Mouse (Mus musculus) gastrocnemius, adult 18-20 months (tissue): ENCODE measurements around the gene Zrsr2. TPM values are rescaled to one million over a fixed set of nuclear protein-coding genes. Genes with fewer than 3 reads are reported as not detected.

Experiments used
- DNase-seq: peaks from one replicate; pipeline ENCODE4 v3.0.0; 2021; ENCODE audit warnings: low spot score
- long read RNA-seq, 2 experiments: library from polyadenylated mRNA; stranded (forward); transcript quantifications; one replicate each; pipeline ENCODE4 v2.0.0; 2021
- total RNA-seq, 2 experiments: library from RNA; stranded (reverse); gene quantifications; 2 replicates each; pipeline ENCODE4 v1.2.3; 2021

Zrsr2 gene
- total RNA-seq: 10 to 100 TPM; 11.5 to 16.0 TPM
- long read RNA-seq, experiment 1, partial matches to known transcripts: 0 of 9 reads
- long read RNA-seq, experiment 1, other reads (novel, unspliced or antisense): 3 of 9 reads
- long read RNA-seq, experiment 2, partial matches to known transcripts: 4 of 8 reads
- long read RNA-seq, experiment 2, other reads (novel, unspliced or antisense): 1 of 8 reads

DNA sequence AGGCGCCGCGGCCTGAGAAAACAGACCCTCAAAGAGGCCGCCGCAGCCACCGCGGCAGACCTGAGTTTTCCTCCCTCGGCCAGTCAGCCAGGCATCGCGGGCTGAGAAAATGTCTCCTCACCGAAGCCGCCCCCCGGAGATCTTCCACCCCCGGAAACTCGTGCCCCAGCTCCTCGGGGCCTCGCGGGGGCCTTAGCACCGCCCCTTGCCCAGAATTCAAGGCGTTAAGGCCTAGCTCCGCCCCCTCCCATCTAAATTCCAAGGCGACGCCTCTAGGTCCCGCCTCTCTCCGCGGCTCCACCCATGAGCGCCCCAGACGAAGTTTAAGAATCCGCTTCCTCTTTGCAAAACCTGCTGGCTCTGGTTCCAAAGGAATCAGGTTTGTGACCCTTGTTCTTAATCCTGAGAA is at the start of gene Zrsr2:
TSS of gene Zrsr2 (minus strand) at position 195 of the 409 bp plus-strand sequence.
- peak; percentile 87 for DNase-seq

DNA sequence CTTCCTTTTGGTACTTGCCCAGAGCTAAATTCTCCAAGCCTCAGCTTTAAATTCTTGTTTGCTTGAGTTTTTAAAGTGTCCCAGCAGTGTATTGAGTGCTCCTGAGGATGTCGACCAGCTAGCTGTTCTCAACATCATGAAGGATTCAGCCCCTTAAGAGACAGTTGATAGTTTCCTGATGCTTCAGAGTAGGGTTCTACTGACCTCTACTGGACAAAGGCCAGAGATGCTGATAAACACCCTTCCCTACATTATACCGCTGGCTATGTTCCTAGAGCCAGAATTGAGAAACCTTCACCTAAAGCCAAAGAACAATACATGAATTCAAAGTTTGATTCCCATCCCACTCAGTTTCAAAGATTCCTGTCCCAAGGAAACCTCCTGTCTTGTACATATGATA is 46.3 kb upstream of the Zrsr2 start:
- DNase-seq: peak; percentile 21

DNA sequence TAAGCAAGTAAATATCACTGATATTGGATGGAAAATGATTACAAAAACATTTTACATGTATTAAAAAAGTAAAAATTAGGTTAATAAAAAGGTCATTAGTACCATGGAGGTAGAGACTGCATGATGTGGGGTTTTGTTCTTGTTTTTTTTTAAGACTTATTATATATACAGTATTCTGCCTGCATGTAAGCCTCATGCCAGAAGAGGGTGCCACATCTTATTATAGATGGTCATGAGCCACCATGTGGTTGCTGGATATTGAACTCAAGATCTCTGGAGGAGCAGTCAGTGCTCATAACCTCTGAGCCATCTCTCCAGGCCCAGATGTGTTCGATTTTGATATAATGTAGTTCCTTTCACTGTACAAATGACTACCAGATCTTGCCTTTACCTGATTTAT is 41.4 kb upstream of the Zrsr2 start:
- no peak for DNase-seq

DNA sequence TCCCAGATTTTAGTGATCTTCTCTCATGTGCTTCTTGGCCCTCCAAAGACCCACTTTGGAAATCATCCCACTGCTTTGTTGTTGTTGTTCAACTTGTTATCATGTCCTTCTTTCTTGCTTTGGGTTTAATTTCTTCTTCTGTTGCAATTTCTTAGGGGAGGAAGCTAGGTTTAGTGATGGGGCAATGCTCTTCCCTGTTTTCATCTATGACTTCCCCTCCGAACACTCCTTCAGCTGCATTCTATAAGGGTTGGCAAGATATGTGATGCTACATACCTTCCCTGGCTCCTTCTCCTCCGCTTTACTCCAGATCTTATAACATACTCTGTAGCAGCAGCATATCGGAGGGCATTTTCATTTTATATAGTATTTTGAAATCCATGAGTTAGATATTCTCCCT is 38.3 kb upstream of the Zrsr2 start:
- no peak for DNase-seq

DNA sequence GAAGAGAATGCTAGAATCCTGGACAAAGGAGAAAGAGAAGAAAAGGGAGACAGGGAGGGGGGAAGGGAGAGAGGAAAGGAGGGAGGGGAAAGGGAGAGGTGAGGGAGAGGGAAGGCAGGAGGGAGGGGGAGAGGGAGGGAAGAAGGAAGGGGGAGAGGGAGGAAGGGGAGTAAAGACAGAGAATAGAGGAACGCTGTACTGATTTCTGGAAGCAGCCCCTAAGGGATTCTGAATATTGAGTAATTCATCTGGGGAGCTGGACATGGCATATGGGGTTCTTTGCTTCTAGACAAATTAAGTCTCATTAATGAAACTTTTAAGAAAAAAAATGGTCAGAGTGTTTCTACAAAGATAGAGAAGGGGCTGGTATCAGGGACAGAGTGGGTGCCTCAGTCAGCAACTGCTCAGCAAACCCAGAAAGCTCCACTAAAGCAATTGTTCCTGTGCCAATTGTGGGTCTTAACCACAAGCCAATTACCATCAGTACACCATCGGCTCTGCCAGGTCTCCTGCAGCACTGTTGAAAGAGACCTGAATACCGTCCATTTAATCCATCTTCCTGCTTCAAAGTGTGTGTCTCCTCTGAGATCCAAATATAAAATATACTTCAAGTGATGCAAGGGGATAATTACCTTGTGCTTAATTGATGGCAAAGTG is 29.4 kb upstream of the Zrsr2 start:
- DNase-seq: no peak

DNA sequence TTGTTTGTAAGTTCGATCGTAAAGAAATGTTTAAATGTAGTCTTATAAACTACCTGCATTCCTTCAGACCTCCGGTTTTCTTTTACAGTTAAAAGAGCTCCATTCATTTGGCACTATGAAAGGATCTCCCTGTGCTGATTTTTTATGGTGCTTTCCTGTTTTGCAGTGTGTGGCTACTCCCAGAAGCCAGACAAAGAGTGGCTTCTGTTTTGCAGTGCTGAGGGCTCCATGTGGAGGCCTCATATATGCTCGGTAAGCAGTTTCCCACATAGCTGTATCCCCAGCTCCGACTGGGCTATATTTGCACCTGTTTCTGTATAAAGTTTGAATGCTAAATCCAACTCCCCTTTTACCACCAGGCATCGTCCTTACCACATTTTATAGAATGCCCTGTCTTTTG is 23.7 kb upstream of the Zrsr2 start:
- DNase-seq: no peak

DNA sequence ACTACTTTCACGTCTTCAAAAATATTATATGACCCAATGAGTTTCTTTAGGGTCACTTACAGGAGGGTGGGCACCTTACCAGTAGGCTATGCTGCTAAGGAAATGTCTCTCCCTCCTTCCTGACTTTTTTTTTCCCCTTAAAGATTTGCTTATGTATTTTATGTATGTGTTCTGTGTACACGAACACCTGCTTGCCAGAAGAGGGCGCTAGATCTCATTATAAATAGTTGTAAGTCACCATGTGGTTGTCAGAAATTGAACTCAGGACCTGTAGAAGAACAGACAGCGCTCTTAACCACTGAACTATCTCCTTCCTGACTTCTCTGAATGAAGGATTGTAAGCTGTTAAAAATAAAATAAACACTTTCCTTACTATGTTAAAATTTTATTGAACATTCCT is 23.0 kb upstream of the Zrsr2 start:
- DNase-seq: no peak

DNA sequence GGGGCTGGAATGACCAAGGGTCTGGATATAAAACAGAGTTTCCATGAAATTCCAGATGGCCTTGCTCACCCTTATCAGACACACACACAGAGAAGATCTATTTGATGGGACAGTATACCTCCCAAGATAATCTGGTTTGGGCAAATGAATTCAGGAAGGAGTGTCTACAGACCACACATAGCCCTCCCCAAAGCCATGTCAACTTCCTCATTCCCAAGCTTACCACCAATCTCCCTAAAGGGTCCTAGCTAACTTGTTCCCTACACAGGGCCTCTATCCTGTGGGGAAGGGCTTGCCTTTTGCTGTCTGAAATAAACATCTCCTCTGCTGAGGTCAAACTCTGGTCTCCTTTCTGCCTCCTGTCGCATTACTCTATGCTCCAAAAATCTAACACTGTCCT is 22.6 kb upstream of the Zrsr2 start:
- DNase-seq: no peak

DNA sequence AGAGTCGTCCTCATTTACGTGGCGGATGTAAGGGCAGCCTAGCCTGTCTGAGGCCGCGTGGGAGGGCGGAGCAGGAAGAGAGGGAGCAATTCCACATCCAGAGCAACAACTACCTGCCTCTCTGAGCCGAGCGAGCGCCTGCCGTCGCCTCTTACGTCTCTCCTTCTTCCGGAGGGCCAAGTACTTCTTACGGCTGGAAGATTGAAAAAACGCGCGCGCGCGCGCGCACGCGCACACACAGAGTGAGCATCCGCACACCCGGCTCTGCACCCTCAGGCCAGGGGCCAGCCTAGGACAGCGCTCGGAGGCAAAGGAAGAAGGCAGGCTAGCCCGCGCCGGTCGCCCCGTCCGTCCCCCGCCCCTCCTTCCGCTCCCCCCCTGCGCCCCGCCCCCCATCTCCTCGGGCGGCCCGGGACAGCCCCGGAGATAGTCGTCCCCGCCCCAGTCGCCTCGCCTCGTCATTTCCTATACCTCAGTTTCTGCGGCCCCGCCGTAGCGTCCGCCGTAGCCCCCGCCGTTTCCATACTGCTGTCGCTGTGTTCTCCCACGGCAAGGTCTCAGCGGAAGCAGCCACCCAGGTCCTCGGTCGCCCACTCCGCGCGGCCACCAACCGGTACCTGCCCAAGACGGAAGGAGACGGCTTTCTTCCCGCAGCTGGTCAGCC is 526 bp downstream of the Zrsr2 start:
- DNase-seq: peak; percentile 53

DNA sequence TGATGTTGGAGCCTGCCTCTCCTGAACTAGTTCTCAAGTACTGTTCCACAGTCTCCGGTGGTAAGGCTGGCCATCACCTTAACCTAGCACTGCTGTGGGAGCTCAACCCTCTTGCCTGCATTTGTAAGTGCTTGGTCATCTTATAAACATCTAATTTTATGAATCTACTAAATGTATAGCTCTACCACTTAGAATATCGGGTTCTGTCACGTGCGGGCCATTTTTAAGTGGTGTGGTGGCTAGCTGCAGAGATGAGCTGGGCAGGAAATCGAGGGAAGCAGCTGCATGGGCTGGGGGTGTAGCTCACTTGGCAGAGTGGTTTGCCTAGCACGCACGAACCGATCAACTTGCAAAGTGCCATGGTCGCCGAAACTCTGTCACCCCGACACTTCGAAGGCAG is 1.1 kb downstream of the Zrsr2 start:
- no peak for DNase-seq

DNA sequence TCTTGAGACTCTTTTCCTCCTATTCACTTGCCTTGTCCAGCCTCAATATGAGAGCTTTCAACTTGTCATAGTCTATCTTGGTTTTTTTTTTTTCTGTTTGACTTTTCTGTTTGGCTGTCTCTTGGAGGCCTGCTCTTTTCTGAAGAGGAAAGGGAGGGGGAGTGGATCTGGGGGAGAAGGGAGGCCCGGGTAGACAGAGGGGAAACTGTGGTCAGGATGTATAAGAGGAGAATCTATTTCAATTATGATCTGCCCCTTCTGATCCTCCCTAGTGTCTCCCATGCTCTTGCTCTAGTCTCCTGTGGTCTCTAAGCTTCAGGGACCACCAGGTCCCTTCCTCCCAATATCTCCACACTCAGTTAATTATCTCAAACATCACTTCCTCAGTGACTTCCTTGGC is 6.8 kb downstream of the Zrsr2 start:
- DNase-seq: no peak

DNA sequence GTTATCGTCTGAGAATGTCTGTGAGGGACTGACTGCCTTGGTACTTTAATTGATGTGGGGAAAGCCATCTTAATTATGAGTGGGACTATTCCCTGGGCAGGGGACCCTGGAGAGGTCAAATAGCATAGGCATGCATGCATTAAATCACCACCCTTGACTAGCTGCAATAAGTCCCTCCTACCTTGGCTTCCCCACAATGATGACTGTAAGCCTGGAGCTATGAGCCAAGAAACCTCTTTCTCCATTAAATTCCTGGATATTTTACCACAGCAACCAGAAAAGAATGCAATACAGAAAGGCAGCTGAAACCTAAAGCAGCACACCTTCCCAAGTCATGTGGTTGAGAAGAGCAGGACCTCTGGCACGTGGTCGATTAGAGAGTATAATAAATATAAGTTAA is 14.1 kb downstream of the Zrsr2 start:
- DNase-seq: no peak

DNA sequence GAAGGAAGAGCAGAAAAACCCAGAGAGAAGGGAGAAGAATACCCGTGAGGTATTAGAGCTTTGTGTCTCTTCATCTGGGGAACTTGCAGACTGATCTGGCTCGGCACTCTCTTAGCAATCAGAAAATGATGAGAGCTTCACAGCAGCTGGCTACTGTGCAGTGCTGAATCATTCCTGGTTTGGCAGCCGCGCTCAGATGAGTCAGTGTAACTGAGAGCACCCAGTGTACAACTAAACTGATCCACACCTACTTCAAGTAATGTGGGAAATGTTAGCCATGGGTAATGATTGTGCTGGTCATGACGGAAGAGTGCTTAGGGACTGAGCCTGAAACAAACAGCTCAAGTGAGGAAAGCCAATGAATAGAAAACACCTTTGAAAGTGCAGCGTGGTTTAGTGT is 19.9 kb downstream of the Zrsr2 start:
- DNase-seq: peak; percentile 72

DNA sequence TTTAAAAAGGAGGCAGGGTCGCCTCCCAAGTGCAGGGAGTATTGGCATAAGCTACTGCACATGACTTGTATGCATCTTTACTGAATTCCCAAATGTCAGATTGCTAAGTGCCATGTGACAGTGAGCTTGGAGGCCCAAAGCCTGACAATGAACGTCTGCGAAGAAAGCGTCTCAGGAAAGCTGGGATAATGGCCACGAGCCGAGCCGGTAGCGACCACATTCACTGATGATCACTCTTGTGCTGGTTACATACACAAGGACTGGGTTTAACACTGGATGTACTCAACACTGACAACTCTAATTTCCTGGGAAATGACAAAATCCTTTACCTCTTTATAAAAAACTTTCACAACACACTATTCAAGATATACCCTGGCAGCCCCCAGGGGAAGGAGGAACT is 23.7 kb downstream of the Zrsr2 start:
- DNase-seq: no peak

DNA sequence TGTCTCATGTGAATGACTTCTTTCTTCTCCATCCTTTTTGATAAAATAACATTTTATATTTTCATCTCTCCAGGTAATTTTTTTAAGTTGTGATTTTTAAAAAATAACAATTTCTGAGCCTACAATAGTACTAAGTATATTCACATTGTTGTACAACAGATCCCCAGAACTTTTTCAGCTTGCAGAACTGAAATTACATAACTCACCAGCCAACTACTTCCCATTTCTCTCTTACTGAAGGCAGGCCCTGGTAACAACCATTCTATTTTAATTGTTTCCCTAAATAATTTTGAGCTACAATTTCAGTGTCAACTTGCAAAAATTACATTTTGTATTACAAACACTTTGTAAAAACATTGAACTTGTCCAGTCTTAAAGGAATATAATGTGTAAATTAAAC is 28.9 kb downstream of the Zrsr2 start:
- no peak for DNase-seq

DNA sequence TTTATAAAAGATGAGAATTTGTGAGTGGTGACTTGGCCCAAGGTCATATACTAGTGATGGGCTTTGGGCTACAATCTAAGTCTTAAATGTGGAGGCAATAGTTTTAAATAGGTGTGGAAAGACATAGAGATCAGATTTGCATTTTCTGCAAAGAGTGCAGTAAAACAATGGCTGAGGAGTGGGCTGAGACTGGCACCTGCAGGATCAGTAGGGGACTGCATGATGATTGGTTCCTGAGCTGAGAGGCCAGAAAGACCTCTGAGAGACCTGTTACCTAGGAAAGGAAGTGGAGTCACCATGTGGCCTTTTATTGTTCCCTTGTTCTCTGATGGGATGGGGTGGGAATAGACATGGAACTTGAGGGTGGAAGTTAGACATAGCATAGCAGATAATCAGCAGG is 45.7 kb downstream of the Zrsr2 start:
- DNase-seq: no peak

DNA sequence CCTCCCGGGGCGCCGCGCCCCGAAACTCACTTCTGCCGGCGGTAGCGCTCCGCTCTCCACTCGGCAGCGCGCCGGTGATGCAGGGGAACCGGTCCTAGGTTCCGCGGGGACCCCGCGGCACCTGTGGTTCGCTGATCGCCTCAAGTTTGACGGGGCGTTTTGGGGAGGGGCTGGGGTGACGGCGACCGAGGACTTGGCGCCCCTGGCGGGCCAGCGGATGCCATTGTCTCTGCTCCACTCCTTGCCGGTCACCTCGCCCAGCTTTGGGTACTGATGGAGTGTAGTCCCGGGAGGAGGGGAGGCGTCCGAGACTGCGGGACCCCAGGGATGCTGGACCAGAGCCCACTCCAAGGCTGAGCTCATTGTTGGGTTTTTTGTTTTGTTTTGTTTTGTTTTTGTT is 49.1 kb downstream of the Zrsr2 start:
- DNase-seq: peak; percentile 9

DNA sequence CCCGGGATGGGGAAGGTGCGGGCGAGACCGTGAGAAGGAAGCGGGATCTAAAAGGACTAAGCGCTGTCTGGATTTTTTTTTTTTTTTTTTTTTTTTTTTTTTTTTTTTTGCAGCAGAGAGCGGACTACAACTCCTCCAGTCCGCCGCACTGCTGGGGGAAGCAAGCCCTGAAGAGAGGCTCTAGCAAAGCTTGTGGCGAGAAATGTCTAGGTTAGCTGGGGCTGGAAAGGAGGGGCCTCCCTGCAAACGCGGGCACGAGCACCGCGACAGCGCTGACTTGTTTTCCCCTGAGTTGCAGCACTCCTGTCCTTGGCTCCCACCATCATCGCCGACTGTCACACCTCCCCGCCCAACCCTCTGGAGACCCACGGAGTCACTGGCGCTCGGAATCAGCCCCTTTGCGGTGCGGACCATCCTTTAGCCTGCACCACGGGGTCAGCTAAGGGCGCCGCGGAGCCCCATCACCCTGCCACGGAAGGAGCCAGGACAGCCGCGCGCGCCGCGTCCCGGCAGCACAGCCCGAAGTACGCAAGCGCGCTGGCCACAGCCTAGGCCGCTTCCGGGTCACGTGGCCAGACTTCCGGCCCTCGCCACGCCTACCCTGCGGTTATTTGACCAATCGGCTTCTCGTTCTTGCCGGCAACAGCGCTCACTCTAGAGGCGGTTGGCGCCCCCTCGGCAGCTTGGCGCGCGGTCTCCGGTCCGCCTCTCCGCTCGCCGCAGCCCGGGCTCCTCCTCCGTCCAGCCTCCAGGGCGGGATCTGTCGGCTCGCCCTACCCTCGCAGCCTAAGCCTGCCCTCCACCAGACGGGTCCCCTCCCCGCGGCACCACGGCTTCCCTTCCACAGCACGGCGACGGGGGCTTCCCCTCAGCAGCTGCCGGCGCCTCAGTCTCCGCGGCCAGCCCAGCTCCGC is 49.9 kb downstream of the Zrsr2 start, which contains the start of gene Ap1s2:
TSS of gene Ap1s2 (plus strand) at position 681 of the 914 bp plus-strand sequence.
- DNase-seq: peak; percentile 92

DNA sequence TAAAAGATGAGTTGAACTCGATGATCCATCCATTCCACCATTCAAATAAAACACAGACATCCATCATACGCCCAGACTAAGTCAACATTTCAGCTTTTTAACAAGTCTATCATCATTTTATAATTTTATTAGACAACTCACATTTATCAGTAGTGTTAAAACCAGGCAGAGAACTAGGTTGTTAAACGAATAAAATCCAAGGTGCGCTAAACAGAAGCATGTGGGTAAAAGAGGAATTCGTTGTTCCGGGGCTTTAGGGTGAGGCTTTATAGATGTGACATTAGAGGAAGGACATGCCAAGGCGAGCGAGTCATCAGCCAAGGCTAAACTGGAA is 50.5 kb downstream of the Zrsr2 start:
- DNase-seq: no peak

DNA sequence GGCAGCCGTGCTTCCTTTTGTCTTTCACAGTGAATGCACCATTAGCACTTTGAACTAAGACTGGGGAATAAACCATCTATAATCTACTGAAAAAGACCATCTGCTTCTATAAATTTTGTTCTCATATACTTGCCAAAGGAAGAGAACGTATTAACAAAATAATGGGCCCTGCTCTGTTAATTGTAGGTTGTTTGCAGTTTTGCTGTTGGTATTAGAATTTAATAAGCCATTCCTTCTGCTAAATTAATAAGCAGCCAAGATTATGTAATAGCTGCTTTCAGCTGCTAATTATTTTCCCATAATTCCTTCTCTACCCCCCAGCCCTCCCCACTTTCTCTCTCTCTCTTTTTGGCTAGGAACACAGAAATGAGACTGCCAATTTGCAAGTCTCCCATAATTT is 51.6 kb downstream of the Zrsr2 start:
- no peak for DNase-seq

DNA sequence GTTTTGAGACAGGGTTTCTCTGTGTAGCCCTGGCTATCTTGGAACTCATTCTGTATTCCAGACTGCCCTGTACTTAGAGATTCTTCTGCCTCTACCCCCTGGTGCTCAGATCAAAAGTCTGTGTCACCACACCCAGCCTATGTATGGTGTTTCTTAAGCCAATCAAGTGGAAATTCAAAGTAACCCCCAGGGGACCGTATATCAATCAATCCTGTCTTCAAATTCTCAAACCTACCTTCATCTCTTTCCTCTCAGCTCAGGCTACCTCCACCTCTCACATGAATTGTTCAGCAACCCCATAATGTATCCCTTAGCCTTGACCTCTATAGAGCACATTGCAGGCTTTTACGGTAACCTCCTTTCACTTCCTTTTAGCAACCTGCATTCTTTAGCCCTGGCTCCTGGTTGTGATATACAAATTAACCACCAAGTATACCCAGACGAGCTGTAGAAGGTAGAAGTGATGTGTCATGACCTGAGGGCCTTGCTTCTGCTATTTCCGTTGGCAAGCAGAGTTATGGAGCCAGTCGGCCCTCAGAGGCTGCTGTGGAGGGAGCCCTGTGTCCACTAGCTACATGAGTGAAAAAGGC is 58.9 kb downstream of the Zrsr2 start:
- no peak for DNase-seq

DNA sequence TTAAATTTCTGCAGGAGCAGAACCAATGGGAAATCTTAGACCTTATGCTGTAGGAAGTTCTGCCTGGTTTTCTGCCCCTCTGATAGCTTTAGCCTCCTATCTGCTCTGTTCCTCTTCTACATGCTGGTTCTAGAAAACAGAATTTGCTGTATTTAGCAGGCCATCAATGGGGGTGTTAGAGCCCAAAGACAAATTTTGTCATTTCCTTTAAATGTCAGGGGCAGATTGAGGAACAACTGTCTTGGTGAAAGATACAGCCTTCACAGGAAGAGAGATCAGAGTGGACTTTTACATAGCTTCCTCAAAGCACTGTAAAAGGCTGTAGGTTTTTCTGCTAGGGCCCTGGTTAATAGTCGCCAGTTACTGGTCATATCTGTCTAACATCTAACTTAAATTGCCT is 61.1 kb downstream of the Zrsr2 start:
- no peak for DNase-seq
